Mouse (Mus musculus): ENCODE data around the gene Polrmt. TPM values are rescaled to one million over a fixed set of nuclear protein-coding genes. Genes with fewer than 3 reads are reported as not detected.

The Polrmt gene
- total and polyA plus RNA-seq, 2 experiments: 7.7 to 42.4 TPM

GRCm38 (mm10) chr10:79686691-79687090 lies 59.7 kb downstream of the Polrmt start:
- WGBS: 95% methylated on average over 1 of the region's 1 CpGs
- peaks cover 23% of the 10 kb centered on the region; the same call in 1 of the 2 replicates for H3K79me2 ChIP-seq (ENCODE audit: control insufficient read depth, insufficient read depth, low read length)
- no peak for TF ChIP-seq CTCF (IDR thresholded peaks at IDR 0.05; ENCODE audit: low read depth, low read length)
- no peak overlapping the region for H3K27ac ChIP-seq (replicated peaks; ENCODE audit: insufficient read depth, low read depth, low read length)
- H3K9ac ChIP-seq (ENCODE audit: low read depth, low read length): no peak overlapping the region
- peaks cover 16% of the 10 kb centered on the region for H3K4me1 ChIP-seq (ENCODE audit: control insufficient read depth, insufficient read depth, low read length)
- H3K27me3 ChIP-seq (ENCODE audit: control insufficient read depth, insufficient read depth, low read length): no peaks in the 10 kb centered on the region
- H3K4me3 ChIP-seq (ENCODE audit: insufficient read depth, low read depth, low read length): no peak overlapping the region
- H3K36me3 ChIP-seq (ENCODE audit: control insufficient read depth, insufficient read depth, low read length): peaks cover 18% of the 10 kb centered on the region
- no peak for DNase-seq (ENCODE audit: extremely low read depth, low read depth, low spot score)

GRCm38 (mm10) chr10:79686219-79686618 lies 60.2 kb downstream of the Polrmt start:
- H3K9ac ChIP-seq (ENCODE audit: low read depth, low read length): no peak overlapping the region
- H3K27ac ChIP-seq (replicated peaks; ENCODE audit: insufficient read depth, low read depth, low read length): no peak overlapping the region

More at GRCm38 (mm10) chr10:79686219-79686618, 60.2 kb downstream of the Polrmt start:
- Histone ChIP-seq H3K4me3 (ENCODE audit: insufficient read depth, low read depth, low read length) (no peak overlapping the region), H3K4me1 (ENCODE audit: control insufficient read depth, insufficient read depth, low read length) (peaks cover 16% of the 10 kb centered on the region), H3K36me3 (ENCODE audit: control insufficient read depth, insufficient read depth, low read length) (peaks cover 18% of the 10 kb centered on the region), H3K27me3 (ENCODE audit: control insufficient read depth, insufficient read depth, low read length) (no peaks in the 10 kb centered on the region), H3K79me2 (ENCODE audit: control insufficient read depth, insufficient read depth, low read length) (peaks cover 23% of the 10 kb centered on the region; the same call in 1 of the 2 replicates)
- DNase-seq (ENCODE audit: extremely low read depth, low read depth, low spot score): no peak
- no peak for TF ChIP-seq CTCF (IDR thresholded peaks at IDR 0.05; ENCODE audit: low read depth, low read length)
- no peak for TF ChIP-seq POLR2A (IDR thresholded peaks at IDR 0.05; ENCODE audit: extremely low read depth, insufficient read depth, low read length)
- 94% methylated on average over 2 of the region's 2 CpGs for WGBS

Other genes with a start within 250 kb of the Polrmt start
Only the 30 nearest of the 33 such genes appear.
- gene Plpp2, start 212.8 kb downstream of the Polrmt start, total RNA-seq (2014; rRNA removed): 16.2 and 32.2 TPM in 2 replicates
- 29.9 and 33.7 TPM in 2 replicates for gene Plpp2, start 212.8 kb downstream of the Polrmt start, polyA plus RNA-seq (2012; rRNA removed)
- gene Mier2, start 191.4 kb downstream of the Polrmt start, total RNA-seq (2014; rRNA removed): 5.9 and 8.2 TPM in 2 replicates
- 22.2 and 35.3 TPM in 2 replicates for gene Mier2, start 191.4 kb downstream of the Polrmt start, polyA plus RNA-seq (2012; rRNA removed)
- not detected in 2 replicates for gene Theg, start 159.2 kb downstream of the Polrmt start, total RNA-seq (2014; rRNA removed)
- gene Theg, start 159.2 kb downstream of the Polrmt start, polyA plus RNA-seq (2012; rRNA removed): not detected in 2 replicates
- not detected in 2 replicates for gene C2cd4c, start 132.6 kb downstream of the Polrmt start, total RNA-seq (2014; rRNA removed)
- 0.06 and 0.10 TPM in 2 replicates for gene C2cd4c, start 132.6 kb downstream of the Polrmt start, polyA plus RNA-seq (2012; rRNA removed)
- gene Shc2, start 108.7 kb downstream of the Polrmt start, total RNA-seq (2014; rRNA removed): 0.07 and 0.09 TPM in 2 replicates
- 0.07 and 0.10 TPM in 2 replicates for gene Shc2, start 108.7 kb downstream of the Polrmt start, polyA plus RNA-seq (2012; rRNA removed)
- not detected in 2 replicates for gene Odf3l2, start 100.8 kb downstream of the Polrmt start, total RNA-seq (2014; rRNA removed)
- gene Odf3l2, start 100.8 kb downstream of the Polrmt start, polyA plus RNA-seq (2012; rRNA removed): not detected in 2 replicates
- gene Madcam1, start 82.0 kb downstream of the Polrmt start, total RNA-seq (2014; rRNA removed): 0.60 TPM in 1 of 2 replicates, not detected in the other
- gene Madcam1, start 82.0 kb downstream of the Polrmt start, polyA plus RNA-seq (2012; rRNA removed): not detected in 2 replicates
- 18.2 and 24.4 TPM in 2 replicates for gene Tpgs1, start 77.2 kb downstream of the Polrmt start, total RNA-seq (2014; rRNA removed)
- 48.5 and 58.9 TPM in 2 replicates for gene Tpgs1, start 77.2 kb downstream of the Polrmt start, polyA plus RNA-seq (2012; rRNA removed)
- gene Cdc34, start 64.4 kb downstream of the Polrmt start, total RNA-seq (2014; rRNA removed): 82.1 and 91.1 TPM in 2 replicates
- 215 and 222 TPM in 2 replicates for gene Cdc34, start 64.4 kb downstream of the Polrmt start, polyA plus RNA-seq (2012; rRNA removed)
- 0.09 and 0.34 TPM in 2 replicates for gene Gzmm, start 57.6 kb downstream of the Polrmt start, total RNA-seq (2014; rRNA removed)
- gene Gzmm, start 57.6 kb downstream of the Polrmt start, polyA plus RNA-seq (2012; rRNA removed): 0.09 and 0.37 TPM in 2 replicates
- 652 and 839 TPM in 2 replicates for gene Bsg, start 42.1 kb downstream of the Polrmt start, total RNA-seq (2014; rRNA removed)
- gene Bsg, start 42.1 kb downstream of the Polrmt start, polyA plus RNA-seq (2012; rRNA removed): 523 and 643 TPM in 2 replicates
- 0.09 and 0.13 TPM in 2 replicates for gene Hcn2, start 29.9 kb downstream of the Polrmt start, total RNA-seq (2014; rRNA removed)
- gene Hcn2, start 29.9 kb downstream of the Polrmt start, polyA plus RNA-seq (2012; rRNA removed): 0.45 and 0.67 TPM in 2 replicates
- gene Fgf22, start 8.5 kb upstream of the Polrmt start, total RNA-seq (2014; rRNA removed): not detected in 2 replicates
- gene Fgf22, start 8.5 kb upstream of the Polrmt start, polyA plus RNA-seq (2012; rRNA removed): not detected in 2 replicates
- 7.6 and 11.7 TPM in 2 replicates for gene Rnf126, start 20.4 kb upstream of the Polrmt start, total RNA-seq (2014; rRNA removed)
- gene Rnf126, start 20.4 kb upstream of the Polrmt start, polyA plus RNA-seq (2012; rRNA removed): 65.1 and 70.6 TPM in 2 replicates
- 0.09 and 0.27 TPM in 2 replicates for gene Fstl3, start 30.7 kb upstream of the Polrmt start, total RNA-seq (2014; rRNA removed)
- 0.18 and 0.60 TPM in 2 replicates for gene Fstl3, start 30.7 kb upstream of the Polrmt start, polyA plus RNA-seq (2012; rRNA removed)
- not detected in 2 replicates for gene Prss57, start 44.4 kb upstream of the Polrmt start, total RNA-seq (2014; rRNA removed)
- not detected in 2 replicates for gene Prss57, start 44.4 kb upstream of the Polrmt start, polyA plus RNA-seq (2012; rRNA removed)
- gene Palm, start 47.0 kb upstream of the Polrmt start, total RNA-seq (2014; rRNA removed): 0.81 and 0.92 TPM in 2 replicates
- gene Palm, start 47.0 kb upstream of the Polrmt start, polyA plus RNA-seq (2012; rRNA removed): 1.9 and 3.0 TPM in 2 replicates
- gene Misp, start 74.4 kb upstream of the Polrmt start, total RNA-seq (2014; rRNA removed): 0.18 and 0.40 TPM in 2 replicates
- gene Misp, start 74.4 kb upstream of the Polrmt start, polyA plus RNA-seq (2012; rRNA removed): 0.16 and 0.51 TPM in 2 replicates
- gene Ptbp1, start 107.8 kb upstream of the Polrmt start, total RNA-seq (2014; rRNA removed): 43.9 and 86.1 TPM in 2 replicates
- 77.6 and 103 TPM in 2 replicates for gene Ptbp1, start 107.8 kb upstream of the Polrmt start, polyA plus RNA-seq (2012; rRNA removed)
- gene Prtn3, start 127.9 kb upstream of the Polrmt start, total RNA-seq (2014; rRNA removed): 0.40 TPM in 1 of 2 replicates, not detected in the other
- gene Prtn3, start 127.9 kb upstream of the Polrmt start, polyA plus RNA-seq (2012; rRNA removed): 0.20 and 1.1 TPM in 2 replicates
- under 0.01 TPM in 1 of 2 replicates, not detected in the other for gene Plppr3, start 128.1 kb upstream of the Polrmt start, total RNA-seq (2014; rRNA removed)
- gene Plppr3, start 128.1 kb upstream of the Polrmt start, polyA plus RNA-seq (2012; rRNA removed): 0.38 and 0.47 TPM in 2 replicates
- 0.20 TPM in 1 of 2 replicates, not detected in the other for gene Elane, start 139.7 kb upstream of the Polrmt start, total RNA-seq (2014; rRNA removed)
- gene Elane, start 139.7 kb upstream of the Polrmt start, polyA plus RNA-seq (2012; rRNA removed): 0.12 and 0.15 TPM in 2 replicates
- 5.7 and 11.3 TPM in 2 replicates for gene Cfd, start 144.3 kb upstream of the Polrmt start, total RNA-seq (2014; rRNA removed)
- gene Cfd, start 144.3 kb upstream of the Polrmt start, polyA plus RNA-seq (2012; rRNA removed): 0.37 and 0.98 TPM in 2 replicates
- 5.9 and 8.2 TPM in 2 replicates for gene Med16, start 162.3 kb upstream of the Polrmt start, total RNA-seq (2014; rRNA removed)
- 29.9 and 30.6 TPM in 2 replicates for gene Med16, start 162.3 kb upstream of the Polrmt start, polyA plus RNA-seq (2012; rRNA removed)
- gene Gm26602, start 164.3 kb upstream of the Polrmt start, total RNA-seq (2014; rRNA removed): not detected in 2 replicates
- gene Gm26602, start 164.3 kb upstream of the Polrmt start, polyA plus RNA-seq (2012; rRNA removed): not detected in 2 replicates
- gene Kiss1r, start 170.4 kb upstream of the Polrmt start, total RNA-seq (2014; rRNA removed): 0.18 and 0.60 TPM in 2 replicates
- 1.5 and 1.9 TPM in 2 replicates for gene Kiss1r, start 170.4 kb upstream of the Polrmt start, polyA plus RNA-seq (2012; rRNA removed)
- 12.4 and 15.5 TPM in 2 replicates for gene R3hdm4, start 174.6 kb upstream of the Polrmt start, total RNA-seq (2014; rRNA removed)
- 78.8 and 80.0 TPM in 2 replicates for gene R3hdm4, start 174.6 kb upstream of the Polrmt start, polyA plus RNA-seq (2012; rRNA removed)
- gene Arid3a, start 180.5 kb upstream of the Polrmt start, total RNA-seq (2014; rRNA removed): 0.37 and 0.74 TPM in 2 replicates
- 0.69 and 1.7 TPM in 2 replicates for gene Arid3a, start 180.5 kb upstream of the Polrmt start, polyA plus RNA-seq (2012; rRNA removed)
- gene Wdr18, start 213.6 kb upstream of the Polrmt start, total RNA-seq (2014; rRNA removed): 24.8 TPM in 2 replicates
- gene Wdr18, start 213.6 kb upstream of the Polrmt start, polyA plus RNA-seq (2012; rRNA removed): 59.8 and 63.3 TPM in 2 replicates
- gene Grin3b, start 224.1 kb upstream of the Polrmt start, total RNA-seq (2014; rRNA removed): 0.18 TPM in 1 of 2 replicates, not detected in the other
- 0.45 TPM in 2 replicates for gene Grin3b, start 224.1 kb upstream of the Polrmt start, polyA plus RNA-seq (2012; rRNA removed)